Mouse (Mus musculus) CH12.LX (cell line): ENCODE measurements around the gene Hnrnpa2b1. TPM values are rescaled to one million over a fixed set of nuclear protein-coding genes. Genes with fewer than 3 reads are reported as not detected.

Experiments used
- DNase-seq: peaks from one replicate; pipeline ENCODE4 v3.0.0-alpha.2; 2013; ENCODE audit errors: extremely low read depth
- H3K27ac ChIP-seq: 2 replicates; pipeline ENCODE4 v1.5.1; 2012; ENCODE audit warnings: low read depth, mild to moderate bottlenecking, control low read depth, moderate library complexity; ENCODE audit not compliant: insufficient read depth
- H3K27me3 ChIP-seq: replicated peaks from 2 replicates; pipeline ENCODE3; 2012; ENCODE audit warnings: inconsistent platforms
- H3K36me3 ChIP-seq, 2 experiments: replicated peaks in 1 of 2; 2 replicates each; pipeline versions ENCODE3 to v1.6.1; 2012; ENCODE audit warnings: inconsistent platforms in 1 of 2, low read length in 1 of 2, mild to moderate bottlenecking in 1 of 2, mixed read lengths in 1 of 2, moderate library complexity in 1 of 2; ENCODE audit not compliant: control insufficient read depth in 1 of 2, insufficient read depth in 1 of 2
- H3K4me1 ChIP-seq, 2 experiments: 2 replicates each; pipeline ENCODE4 v1.6.1; 2012; ENCODE audit warnings: inconsistent platforms in 1 of 2, moderate library complexity in 1 of 2; ENCODE audit not compliant: insufficient read depth in 2 of 2, control insufficient read depth in 1 of 2
- H3K4me2 ChIP-seq: 2 replicates; pipeline ENCODE4 v1.6.1; 2012; ENCODE audit warnings: low read depth, mild to moderate bottlenecking, control low read depth; ENCODE audit not compliant: poor library complexity, insufficient read depth, severe bottlenecking
- H3K4me3 ChIP-seq, 3 experiments: fragments of 150-350 bp in 1 of 3; sonication (generic) in 1 of 3; replicated peaks in 1 of 3; 2 replicates each; pipeline versions ENCODE3 to v1.5.1; 2011 to 2012; ENCODE audit warnings: low read depth in 2 of 3, low read length in 2 of 3, mild to moderate bottlenecking in 2 of 3, moderate library complexity in 2 of 3, control low read depth in 1 of 3, improper control_type of control experiment in 1 of 3, inconsistent platforms in 1 of 3, mixed read lengths in 1 of 3; ENCODE audit not compliant: poor library complexity in 1 of 3
- H3K79me2 ChIP-seq: replicated peaks from 2 replicates; pipeline ENCODE4 v1.6.1; 2012; ENCODE audit warnings: mild to moderate bottlenecking, moderate library complexity; ENCODE audit not compliant: control insufficient read depth, poor library complexity, insufficient read depth, severe bottlenecking; ENCODE audit errors: extremely low read depth
- H3K9ac ChIP-seq: 2 replicates; pipeline ENCODE4 v1.6.1; 2012; ENCODE audit warnings: low read depth, mild to moderate bottlenecking, control low read depth, moderate library complexity; ENCODE audit not compliant: insufficient read depth
- H3K9me3 ChIP-seq: replicated peaks from 2 replicates; pipeline ENCODE3; 2012; ENCODE audit warnings: low read length, inconsistent platforms, mixed read lengths
- CHD1 ChIP-seq: IDR thresholded peaks from 2 replicates; pipeline ENCODE4 v1.6.1; 2012; ENCODE audit warnings: low read depth, low read length, improper control_type of control experiment, inconsistent platforms
- CHD2 ChIP-seq: IDR thresholded peaks from 2 replicates; pipeline ENCODE4 v1.6.1; 2011; ENCODE audit warnings: low read length, improper control_type of control experiment
- CTCF ChIP-seq, 2 experiments: IDR thresholded peaks in 1 of 2; conservative IDR thresholded peaks in 1 of 2; 2 replicates each; pipeline ENCODE4 v1.5.1; 2011 to 2012; ENCODE audit warnings: low read depth in 2 of 2, low read length in 2 of 2, improper control_type of control experiment in 1 of 2, inconsistent platforms in 1 of 2, mild to moderate bottlenecking in 1 of 2, moderate library complexity in 1 of 2
- EP300 ChIP-seq: IDR thresholded peaks from 2 replicates; pipeline ENCODE4 v1.6.1; 2011; ENCODE audit warnings: low read length, improper control_type of control experiment
- ETS1 ChIP-seq: conservative IDR thresholded peaks from 2 replicates; pipeline ENCODE4 v1.6.1; 2012; ENCODE audit warnings: low read depth, mild to moderate bottlenecking, inconsistent platforms, low read length, improper control_type of control experiment, moderate library complexity
- IRF4 ChIP-seq: IDR thresholded peaks from 2 replicates; pipeline ENCODE4 v1.6.1; 2014; ENCODE audit warnings: low read depth, mild to moderate bottlenecking, inconsistent platforms, low read length, improper control_type of control experiment
- JUN ChIP-seq: IDR thresholded peaks from 2 replicates; pipeline ENCODE4 v1.6.1; 2011; ENCODE audit warnings: low read depth, mild to moderate bottlenecking, low read length, improper control_type of control experiment, moderate library complexity; ENCODE audit not compliant: insufficient read depth
- MAFK ChIP-seq: IDR thresholded peaks from 2 replicates; pipeline ENCODE4 v1.6.1; 2011; ENCODE audit warnings: low read length, improper control_type of control experiment; ENCODE audit not compliant: insufficient replicate concordance
- MYC ChIP-seq: IDR thresholded peaks from 2 replicates; pipeline ENCODE4 v1.6.1; 2011; ENCODE audit warnings: low read depth, mild to moderate bottlenecking, improper control_type of control experiment, low read length
- NELFE ChIP-seq: IDR thresholded peaks from 2 replicates; pipeline ENCODE4 v1.6.1; 2011; ENCODE audit warnings: low read depth, low read length, improper control_type of control experiment
- PAX5 ChIP-seq: IDR thresholded peaks from 2 replicates; pipeline ENCODE4 v1.6.1; 2012; ENCODE audit warnings: low read length, inconsistent platforms, mixed read lengths
- POLR2A ChIP-seq: IDR thresholded peaks from 2 replicates; pipeline ENCODE4 v1.6.1; 2011; ENCODE audit warnings: low read depth, mild to moderate bottlenecking, improper control_type of control experiment, low read length
- RCOR1 ChIP-seq: conservative IDR thresholded peaks from 2 replicates; pipeline ENCODE4 v1.6.1; 2012; ENCODE audit warnings: low read depth, mild to moderate bottlenecking, inconsistent platforms, low read length, improper control_type of control experiment
- SIN3A ChIP-seq: IDR thresholded peaks from 2 replicates; pipeline ENCODE4 v1.6.1; 2012; ENCODE audit warnings: low read length, improper control_type of control experiment, inconsistent platforms
- USF1 ChIP-seq: IDR thresholded peaks from 2 replicates; pipeline ENCODE4 v1.6.1; 2014; ENCODE audit warnings: low read depth, mild to moderate bottlenecking, inconsistent platforms, low read length, improper control_type of control experiment
- USF2 ChIP-seq: conservative IDR thresholded peaks from 2 replicates; pipeline ENCODE4 v1.6.1; 2011; ENCODE audit warnings: low read depth, low read length, improper control_type of control experiment
- ZC3H11A ChIP-seq: IDR thresholded peaks from 2 replicates; pipeline ENCODE4 v1.6.1; 2012; ENCODE audit warnings: low read depth, mild to moderate bottlenecking, inconsistent platforms, low read length, improper control_type of control experiment
- dilution Hi-C: fragments of 300-500 bp; cut with MboI; formaldehyde crosslinking; loops from 2 replicates; pipeline ENCODE4 v1.14.3; 2020; ENCODE audit warnings: low sequenced_read_pairs; ENCODE audit not compliant: extremely low pct_unique_long_range_greater_than_20kb, extremely low pct_ligation_motif_present
- in situ Hi-C: fragments of 300-500 bp; cut with MboI; formaldehyde crosslinking; loops from 3 replicates; pipeline ENCODE4 v1.14.3; 2019; ENCODE audit warnings: low sequenced_read_pairs, low pct_ligation_motif_present, low pct_unique_long_range_greater_than_20kb, mixed read lengths
- polyA plus RNA-seq: library from polyadenylated mRNA; unstranded; fragments of >175 nt; gene quantifications from 2 replicates; pipeline ENCODE4 v1.2.1, GENCODE M21; 2012; ENCODE audit warnings: low read depth; ENCODE audit not compliant: insufficient read length
- total RNA-seq, 2 experiments: library from RNA; depleted of rRNA; stranded (reverse); fragments of 300-350 nt in 1 of 2; fragments of >200 nt in 1 of 2; gene quantifications; 2 replicates each; pipeline ENCODE4 v1.2.3; 2012 to 2014

Hnrnpa2b1 gene
- total and polyA plus RNA-seq, 3 experiments: 500 to 1,854 (median 710) TPM

DNA sequence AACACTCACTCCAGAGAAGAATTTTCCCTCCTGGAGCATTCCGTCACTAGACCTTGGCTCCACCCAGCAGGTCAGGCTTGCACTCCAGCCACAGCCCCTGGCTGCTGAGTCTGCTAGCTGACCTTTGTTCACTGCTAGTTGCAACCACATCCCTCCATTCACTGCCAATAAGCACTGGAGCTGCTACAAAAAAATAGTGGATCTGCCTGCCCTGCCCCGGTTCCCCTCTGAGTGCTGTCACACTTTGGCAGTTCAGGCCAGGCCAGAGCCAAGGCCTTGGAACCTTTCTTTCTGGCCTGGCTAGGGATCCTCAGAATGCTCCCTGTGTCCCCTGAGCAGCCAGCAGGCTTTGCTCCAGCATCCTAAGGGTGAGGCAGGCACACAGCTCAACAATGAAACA is 20.1 kb upstream of the Hnrnpa2b1 start:
- no peaks in the 10 kb centered on the region for H3K27me3 ChIP-seq
- dilution Hi-C loops: no loop called here
- H3K79me2 ChIP-seq: no peaks in the 10 kb centered on the region
- H3K27ac ChIP-seq: no peak overlapping the region
- H3K4me2 ChIP-seq: no peak overlapping the region
- no peak for DNase-seq
- no peaks in the 10 kb centered on the region for H3K4me1 ChIP-seq
- TF ChIP-seq MYC (no peak), JUN (no peak), NELFE (no peak), USF2 (no peak), PAX5 (no peak), CHD1 (no peak), CHD2 (no peak), SIN3A (no peak), EP300 (no peak), CTCF (conservative IDR thresholded peaks at IDR 0.05 in 1 of 2, IDR thresholded peaks at IDR 0.05 in 1 of 2; ENCODE audit: low read depth in 2 of 2, low read length in 2 of 2) (no peak), IRF4 (no peak), ETS1 (no peak), RCOR1 (no peak), POLR2A (no peak)
- H3K4me3 ChIP-seq: no peak overlapping the region
- in situ Hi-C loops: no loop called here
- no peak overlapping the region for H3K9ac ChIP-seq
- peaks cover 4% of the 10 kb centered on the region for H3K9me3 ChIP-seq
- no peaks in the 10 kb centered on the region for H3K36me3 ChIP-seq

DNA sequence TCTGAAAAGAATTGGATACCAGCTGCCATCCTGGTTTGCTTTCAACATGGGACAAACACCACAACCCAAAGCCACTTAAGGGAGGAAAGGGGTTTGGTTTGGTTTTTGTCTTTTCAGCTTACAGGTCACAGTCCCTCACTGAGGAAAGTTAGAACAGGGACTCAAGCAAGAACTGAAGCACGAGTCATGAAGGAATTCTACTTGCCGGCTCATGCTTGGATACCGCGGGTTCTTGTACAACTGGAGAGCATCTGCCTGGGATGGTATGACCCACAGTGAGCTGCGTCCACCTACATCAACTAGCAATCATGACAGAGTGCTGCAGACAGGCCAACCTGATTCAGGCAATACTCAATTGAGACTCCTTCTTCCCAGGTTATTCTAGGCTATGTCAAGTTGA is 17.0 kb upstream of the Hnrnpa2b1 start:
- in situ Hi-C loops (no loop called here), dilution Hi-C loops (no loop called here)
- no peak overlapping the region for H3K4me3 ChIP-seq

More for the DNA sequence above, 17.0 kb upstream of the Hnrnpa2b1 start:
- H3K9me3 ChIP-seq: peaks cover 4% of the 10 kb centered on the region
- H3K79me2 ChIP-seq: no peaks in the 10 kb centered on the region
- no peak overlapping the region for H3K9ac ChIP-seq
- no peaks in the 10 kb centered on the region for H3K27me3 ChIP-seq
- H3K4me1 ChIP-seq: no peaks in the 10 kb centered on the region
- H3K4me2 ChIP-seq: no peak overlapping the region
- H3K27ac ChIP-seq: no peak overlapping the region
- no peak for DNase-seq
- peaks cover 9 to 14% of the 10 kb centered on the region in 2 experiments for H3K36me3 ChIP-seq
- no peak for TF ChIP-seq NELFE
- TF ChIP-seq JUN: no peak
- no peak for TF ChIP-seq USF1
- no peak for TF ChIP-seq MAFK
- TF ChIP-seq ZC3H11A: no peak
